Mouse (Mus musculus) urinary bladder, adult 18-20 months (tissue): Measurements from ENCODE around the gene Bckdhb.
"Not testable (repeated sequence)": the region's sequence is repeated elsewhere in the genome, so short reads cannot be mapped to it uniquely, and the experiment has no call there.

Experiments used
- DNase-seq, 2 experiments: peaks; one replicate each; pipeline ENCODE4 v3.0.0; 2022; ENCODE audit warnings: low spot score in 2 of 2, mixed read lengths in 2 of 2

Bckdhb gene

GRCm38 (mm10) chr9:84045632-84046031, 120.7 kb downstream of the Bckdhb start:
- DNase-seq = no peak

- DNase-seq = no peak
These were observed 121.4 kb downstream of the Bckdhb start for GRCm38 (mm10) chr9:84046334-84046733.

- DNase-seq = no peak
These were observed 122.0 kb downstream of the Bckdhb start for GRCm38 (mm10) chr9:84046961-84047360.

- DNase-seq = no peak
These were observed 122.5 kb downstream of the Bckdhb start for GRCm38 (mm10) chr9:84047436-84047835.

- DNase-seq = no peak
These were observed 124.2 kb downstream of the Bckdhb start for GRCm38 (mm10) chr9:84049142-84049541.

GRCm38 (mm10) chr9:84050867-84051635, 126.1 kb downstream of the Bckdhb start:
- DNase-seq = no peak

GRCm38 (mm10) chr9:84055125-84055807, 130.3 kb downstream of the Bckdhb start:
- DNase-seq = no peak

- DNase-seq = not testable (repeated sequence)
These were observed 135.8 kb downstream of the Bckdhb start for GRCm38 (mm10) chr9:84060781-84061180.

GRCm38 (mm10) chr9:84063617-84064016, 138.7 kb downstream of the Bckdhb start:
- DNase-seq = no peak

GRCm38 (mm10) chr9:84064113-84064512, 139.2 kb downstream of the Bckdhb start:
- DNase-seq = no peak

GRCm38 (mm10) chr9:84070247-84070646, 145.3 kb downstream of the Bckdhb start:
- DNase-seq = no peak

- DNase-seq = no peak
These were observed 145.8 kb downstream of the Bckdhb start for GRCm38 (mm10) chr9:84070740-84071139.

- no peak for DNase-seq
These were observed 147.6 kb downstream of the Bckdhb start for GRCm38 (mm10) chr9:84072534-84072933.

GRCm38 (mm10) chr9:84073237-84073636, 148.3 kb downstream of the Bckdhb start:
- DNase-seq = no peak

GRCm38 (mm10) chr9:84083551-84083950, 158.6 kb downstream of the Bckdhb start:
- DNase-seq = no peak

GRCm38 (mm10) chr9:84084686-84085085, 159.7 kb downstream of the Bckdhb start:
- DNase-seq = no peak

- DNase-seq = no peak
These were observed 165.5 kb downstream of the Bckdhb start for GRCm38 (mm10) chr9:84090316-84091063.

- no peak for DNase-seq
These were observed 168.0 kb downstream of the Bckdhb start for GRCm38 (mm10) chr9:84092994-84093393.

GRCm38 (mm10) chr9:84094111-84094510, 169.2 kb downstream of the Bckdhb start:
- peak in 1 of 2 experiments; percentile 25 for DNase-seq

- DNase-seq = no peak
These were observed 171.6 kb downstream of the Bckdhb start for GRCm38 (mm10) chr9:84096484-84097015.

GRCm38 (mm10) chr9:84103344-84103743, 178.4 kb downstream of the Bckdhb start:
- no peak for DNase-seq

GRCm38 (mm10) chr9:84106438-84106837, 181.5 kb downstream of the Bckdhb start:
- no peak for DNase-seq
